Mouse (Mus musculus) embryonic fibroblast, embryonic 13.5 days (primary cell): ENCODE measurements around the gene Rbbp8nl.

Experiments
- CTCF ChIP-seq: IDR thresholded peaks from 2 replicates; pipeline ENCODE4 v1.5.1; 2011; ENCODE audit warnings: mild to moderate bottlenecking, control low read depth, low read length, moderate library complexity, borderline replicate concordance; ENCODE audit not compliant: insufficient read depth
- POLR2A ChIP-seq: IDR thresholded peaks from 2 replicates; pipeline ENCODE4 v1.6.1; 2011; ENCODE audit warnings: low read depth, mild to moderate bottlenecking, control low read depth, low read length, moderate library complexity

- no peak for TF ChIP-seq CTCF
- TF ChIP-seq POLR2A: no peak
These were observed 24.6 kb upstream of the Rbbp8nl start for GRCm38 (mm10) chr2:180314292-180314691.
